Mouse (Mus musculus): ENCODE results near the gene Mgat4e. TPM values are rescaled to one million over a fixed set of nuclear protein-coding genes. Genes with fewer than 3 reads are reported as not detected.
A peak's percentile ranks its signal among the peaks of the same experiment; 100 is the strongest.

The Mgat4e gene
- polyA plus RNA-seq, 1 experiment = not detected

DNA sequence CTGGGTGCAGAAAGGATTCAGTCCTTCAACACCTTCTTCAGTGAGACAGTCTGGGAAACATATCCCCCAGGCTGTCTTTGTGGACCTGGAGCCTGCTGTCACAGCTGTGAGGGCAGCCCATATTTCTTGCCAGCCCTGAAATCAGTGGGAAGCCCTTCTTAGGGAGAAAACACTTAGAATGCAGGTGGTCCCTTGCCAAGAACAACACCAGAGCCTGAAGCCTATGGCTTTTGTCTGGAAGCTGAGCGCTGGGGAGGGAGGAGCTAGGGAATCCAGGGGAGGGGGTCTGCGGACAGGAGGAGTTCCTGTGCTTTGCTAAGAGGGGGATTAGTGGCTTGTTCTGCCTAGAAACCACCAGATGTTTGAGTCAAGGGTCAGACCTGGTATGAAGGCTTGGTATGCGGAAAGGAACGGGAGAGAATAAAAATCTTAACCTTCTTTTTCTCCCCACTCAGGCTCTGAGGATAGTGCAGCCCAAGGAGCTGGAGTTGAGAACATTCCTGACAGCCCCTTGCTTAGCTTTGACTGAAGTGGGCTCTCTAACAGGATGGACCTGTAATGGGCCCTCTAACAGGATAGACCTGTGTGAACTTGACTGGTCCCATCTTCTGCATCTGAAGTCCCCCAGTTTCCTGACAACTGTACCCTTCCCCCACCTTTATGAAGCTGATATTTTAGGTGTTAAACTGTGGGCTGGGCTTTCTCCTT lies 32.8 kb downstream of the Mgat4e start:
- Histone ChIP-seq H3K4me3 (ENCODE audit: extremely low read depth, insufficient read depth, insufficient read length) (no peak overlapping the region), H3K36me3 (ENCODE audit: control insufficient read depth, insufficient read depth, low read length) (no peaks in the 10 kb centered on the region), H3K27me3 (ENCODE audit: control insufficient read depth, insufficient read depth, low read length) (peaks cover 6% of the 10 kb centered on the region; the same call in 1 of the 2 replicates), H3K4me1 (ENCODE audit: control insufficient read depth, insufficient read depth, insufficient read length) (no peaks in the 10 kb centered on the region), H3K27ac (ENCODE audit: insufficient read depth, low read length) (no peak overlapping the region)
- TF ChIP-seq POLR2A (IDR thresholded peaks at IDR 0.05; ENCODE audit: low read depth, low read length) = no peak
- TF ChIP-seq CTCF (IDR thresholded peaks at IDR 0.05; ENCODE audit: extremely low read depth, insufficient read depth, insufficient read length, insufficient replicate concordance) = no peak
- no peak for DNase-seq (ENCODE audit: low read depth in 1 of 2, low spot score in 2 of 2)
- WGBS = 88% methylated on average over 4 of the region's 4 CpGs

DNA sequence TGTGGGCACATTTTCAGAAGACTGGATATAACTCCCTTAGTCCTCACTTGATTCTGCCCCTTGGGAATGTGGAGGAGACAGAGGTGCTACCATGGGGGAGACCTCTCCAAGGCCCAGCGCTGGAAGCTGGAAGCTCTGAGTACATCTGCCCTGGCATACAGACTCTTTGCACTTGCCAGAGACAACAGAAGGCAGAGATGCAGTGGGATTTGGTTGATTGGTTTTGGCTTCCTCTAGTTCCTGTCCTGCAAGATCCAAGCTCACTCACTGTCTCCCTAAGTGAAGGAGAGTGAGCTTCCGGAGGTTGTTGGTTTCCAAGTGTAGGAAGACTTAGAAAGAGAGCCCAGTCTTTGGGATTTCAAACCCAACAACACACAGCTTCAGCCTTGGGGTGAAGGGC lies 33.6 kb downstream of the Mgat4e start:
- Histone ChIP-seq H3K36me3 (ENCODE audit: control insufficient read depth, insufficient read depth, low read length) (no peaks in the 10 kb centered on the region), H3K27me3 (ENCODE audit: control insufficient read depth, insufficient read depth, low read length) (peaks cover 6% of the 10 kb centered on the region; the same call in 1 of the 2 replicates), H3K4me1 (ENCODE audit: control insufficient read depth, insufficient read depth, insufficient read length) (no peaks in the 10 kb centered on the region), H3K27ac (ENCODE audit: insufficient read depth, low read length) (no peak overlapping the region), H3K4me3 (ENCODE audit: extremely low read depth, insufficient read depth, insufficient read length) (no peak overlapping the region)
- TF ChIP-seq POLR2A (IDR thresholded peaks at IDR 0.05; ENCODE audit: low read depth, low read length) = no peak
- TF ChIP-seq CTCF (IDR thresholded peaks at IDR 0.05; ENCODE audit: extremely low read depth, insufficient read depth, insufficient read length, insufficient replicate concordance) = no peak
- 79% methylated on average over 2 of the region's 2 CpGs for WGBS
- DNase-seq (ENCODE audit: low read depth in 1 of 2, low spot score in 2 of 2) = no peak

DNA sequence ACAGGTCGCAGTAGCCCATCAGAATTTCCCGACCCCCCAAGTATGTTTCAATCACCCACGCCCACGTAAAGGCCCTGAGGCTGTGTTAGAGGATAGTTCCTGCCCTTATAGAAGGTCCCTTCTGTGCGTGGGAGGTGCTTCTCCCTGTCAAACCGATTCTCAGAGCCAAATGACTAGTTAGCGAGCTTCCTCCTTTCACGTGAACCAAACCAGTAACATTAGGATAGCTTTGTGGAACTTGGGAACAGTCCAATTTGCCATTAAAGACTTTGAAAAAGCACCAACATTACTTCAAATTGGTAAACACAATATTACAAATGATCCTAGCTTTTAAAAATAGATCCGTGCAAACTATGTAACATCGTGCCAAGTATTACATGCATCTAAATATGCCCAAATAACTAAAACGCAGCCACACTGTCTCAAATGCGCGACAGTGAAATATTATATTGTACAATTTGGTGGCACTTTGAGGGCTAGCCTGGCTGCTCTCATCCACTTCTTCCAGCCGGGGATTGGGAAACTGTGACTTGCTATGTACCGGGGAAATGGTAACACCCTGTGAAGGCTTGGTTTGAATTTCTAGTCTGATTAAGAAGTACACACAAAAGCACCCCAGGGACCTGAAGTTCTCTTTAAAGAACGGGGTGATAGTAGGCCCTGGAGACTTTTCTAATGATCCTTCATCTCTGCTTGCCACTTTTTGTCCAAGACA lies 35.4 kb downstream of the Mgat4e start:
- TF ChIP-seq CTCF (IDR thresholded peaks at IDR 0.05; ENCODE audit: extremely low read depth, insufficient read depth, insufficient read length, insufficient replicate concordance) (no peak), POLR2A (IDR thresholded peaks at IDR 0.05; ENCODE audit: low read depth, low read length) (no peak)
- DNase-seq (ENCODE audit: low read depth in 1 of 2, low spot score in 2 of 2) = no peak
- Histone ChIP-seq H3K4me3 (ENCODE audit: extremely low read depth, insufficient read depth, insufficient read length) (no peak overlapping the region; the same call in 1 of the 2 replicates), H3K4me1 (ENCODE audit: control insufficient read depth, insufficient read depth, insufficient read length) (no peaks in the 10 kb centered on the region), H3K27ac (ENCODE audit: insufficient read depth, low read length) (no peak overlapping the region), H3K36me3 (ENCODE audit: control insufficient read depth, insufficient read depth, low read length) (no peaks in the 10 kb centered on the region), H3K27me3 (ENCODE audit: control insufficient read depth, insufficient read depth, low read length) (peaks cover 6% of the 10 kb centered on the region; the same call in 1 of the 2 replicates)
- WGBS = 51% methylated on average over 16 of the region's 16 CpGs

DNA sequence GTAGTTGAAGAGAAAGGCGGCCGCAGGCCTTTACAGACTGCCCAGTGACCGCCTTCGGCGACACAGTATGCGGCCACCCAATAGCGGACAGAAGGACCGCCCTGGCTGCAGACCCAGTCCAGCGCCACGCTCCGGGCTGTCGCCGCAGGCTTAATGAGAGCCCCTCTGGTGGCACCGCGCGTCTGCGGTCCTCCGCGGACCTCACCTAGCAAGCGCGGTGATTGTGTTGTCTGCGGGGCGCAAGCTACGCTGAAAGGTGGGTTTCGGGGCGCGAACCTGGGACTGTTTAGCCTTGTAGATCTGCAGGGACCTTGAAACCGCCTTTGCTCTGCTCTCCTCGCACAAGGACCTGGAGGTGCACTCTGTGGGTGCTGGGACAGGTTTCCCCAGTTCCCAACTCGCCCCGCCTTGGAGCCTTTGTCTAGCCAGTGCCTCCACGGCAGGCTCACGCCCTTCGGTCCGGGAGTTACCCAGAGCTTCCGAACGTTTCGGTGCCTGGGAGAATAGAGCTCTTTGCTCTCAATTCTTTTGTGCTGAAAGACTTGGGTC lies 36.1 kb downstream of the Mgat4e start:
- DNase-seq (ENCODE audit: low read depth in 1 of 2, low spot score in 2 of 2) = no peak
- Histone ChIP-seq H3K27me3 (ENCODE audit: control insufficient read depth, insufficient read depth, low read length) (peaks cover 6% of the 10 kb centered on the region; the same call in 1 of the 2 replicates), H3K27ac (ENCODE audit: insufficient read depth, low read length) (no peak overlapping the region), H3K4me1 (ENCODE audit: control insufficient read depth, insufficient read depth, insufficient read length) (no peaks in the 10 kb centered on the region), H3K4me3 (ENCODE audit: extremely low read depth, insufficient read depth, insufficient read length) (peak overlapping the region; percentile 6; the same call in 1 of the 2 replicates), H3K36me3 (ENCODE audit: control insufficient read depth, insufficient read depth, low read length) (no peaks in the 10 kb centered on the region)
- TF ChIP-seq CTCF (IDR thresholded peaks at IDR 0.05; ENCODE audit: extremely low read depth, insufficient read depth, insufficient read length, insufficient replicate concordance) (no peak), POLR2A (IDR thresholded peaks at IDR 0.05; ENCODE audit: low read depth, low read length) (no peak)
- 6% methylated on average over 38 of the region's 38 CpGs for WGBS

DNA sequence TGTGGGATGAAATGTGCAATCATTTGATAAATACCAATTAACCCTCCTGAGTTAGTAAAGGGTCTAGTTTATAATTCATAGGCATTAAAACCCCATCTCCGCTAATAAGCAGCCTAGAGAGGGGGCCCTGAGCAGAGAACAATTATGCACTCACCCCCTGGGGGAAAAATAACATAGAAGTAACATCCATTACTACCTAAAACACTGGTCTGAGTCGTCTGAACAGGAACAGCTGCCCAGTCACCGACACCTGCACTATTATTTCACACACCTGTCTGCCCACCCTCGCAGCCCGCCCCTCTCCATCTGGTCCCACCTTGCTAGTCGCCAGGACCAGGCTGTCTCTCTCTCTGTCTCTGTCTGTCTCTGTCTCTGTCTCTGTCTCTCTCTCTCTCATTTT lies 36.9 kb downstream of the Mgat4e start:
- Histone ChIP-seq H3K36me3 (ENCODE audit: control insufficient read depth, insufficient read depth, low read length) (peaks cover under 1% of the 10 kb centered on the region; the same call in 1 of the 2 replicates), H3K4me1 (ENCODE audit: control insufficient read depth, insufficient read depth, insufficient read length) (no peaks in the 10 kb centered on the region), H3K27me3 (ENCODE audit: control insufficient read depth, insufficient read depth, low read length) (peaks cover 6% of the 10 kb centered on the region; the same call in 1 of the 2 replicates), H3K27ac (ENCODE audit: insufficient read depth, low read length) (no peak overlapping the region), H3K4me3 (ENCODE audit: extremely low read depth, insufficient read depth, insufficient read length) (no peak overlapping the region)
- no peak for DNase-seq (ENCODE audit: low read depth in 1 of 2, low spot score in 2 of 2)
- TF ChIP-seq CTCF (IDR thresholded peaks at IDR 0.05; ENCODE audit: extremely low read depth, insufficient read depth, insufficient read length, insufficient replicate concordance) (no peak), POLR2A (IDR thresholded peaks at IDR 0.05; ENCODE audit: low read depth, low read length) (no peak)
- WGBS = 80% methylated on average over 6 of the region's 6 CpGs

DNA sequence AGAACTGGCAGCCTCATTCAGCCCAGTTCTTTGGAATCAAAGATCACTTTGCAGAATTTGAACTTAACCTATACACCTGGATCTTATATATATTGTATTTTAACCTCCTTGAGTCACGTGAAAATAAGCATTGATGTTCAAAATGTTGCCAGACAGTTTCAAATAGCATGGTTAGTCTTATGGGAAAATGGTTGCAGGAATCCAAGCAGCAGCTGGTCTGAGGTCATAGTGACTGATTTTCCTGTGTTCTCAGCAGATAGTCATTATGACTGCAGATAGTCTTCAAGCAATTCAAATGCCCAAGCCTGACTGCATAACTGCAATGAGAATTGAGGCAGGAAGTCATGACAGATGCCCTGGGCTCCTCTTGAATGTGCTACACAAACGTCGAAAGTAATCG lies 37.3 kb downstream of the Mgat4e start:
- DNase-seq (ENCODE audit: low read depth in 1 of 2, low spot score in 2 of 2) = no peak
- H3K27me3 ChIP-seq (ENCODE audit: control insufficient read depth, insufficient read depth, low read length) = peaks cover 6% of the 10 kb centered on the region; the same call in 1 of the 2 replicates
- WGBS = 56% methylated on average over 4 of the region's 4 CpGs
- H3K36me3 ChIP-seq (ENCODE audit: control insufficient read depth, insufficient read depth, low read length) = peaks cover 4% of the 10 kb centered on the region
- no peak overlapping the region for H3K27ac ChIP-seq (ENCODE audit: insufficient read depth, low read length)
- no peak overlapping the region for H3K4me3 ChIP-seq (ENCODE audit: extremely low read depth, insufficient read depth, insufficient read length)
- H3K4me1 ChIP-seq (ENCODE audit: control insufficient read depth, insufficient read depth, insufficient read length) = no peaks in the 10 kb centered on the region
- no peak for TF ChIP-seq POLR2A (IDR thresholded peaks at IDR 0.05; ENCODE audit: low read depth, low read length)
- no peak for TF ChIP-seq CTCF (IDR thresholded peaks at IDR 0.05; ENCODE audit: extremely low read depth, insufficient read depth, insufficient read length, insufficient replicate concordance)
